Mouse (Mus musculus): ENCODE results near the gene Anp32b. TPM values are rescaled to one million over a fixed set of nuclear protein-coding genes. Genes with fewer than 3 reads are reported as not detected.
A peak's percentile ranks its signal among the peaks of the same experiment; 100 is the strongest.

The Anp32b gene
- total RNA-seq, 2 experiments from 2014 or later = 43.7 to 43.9 TPM

DNA sequence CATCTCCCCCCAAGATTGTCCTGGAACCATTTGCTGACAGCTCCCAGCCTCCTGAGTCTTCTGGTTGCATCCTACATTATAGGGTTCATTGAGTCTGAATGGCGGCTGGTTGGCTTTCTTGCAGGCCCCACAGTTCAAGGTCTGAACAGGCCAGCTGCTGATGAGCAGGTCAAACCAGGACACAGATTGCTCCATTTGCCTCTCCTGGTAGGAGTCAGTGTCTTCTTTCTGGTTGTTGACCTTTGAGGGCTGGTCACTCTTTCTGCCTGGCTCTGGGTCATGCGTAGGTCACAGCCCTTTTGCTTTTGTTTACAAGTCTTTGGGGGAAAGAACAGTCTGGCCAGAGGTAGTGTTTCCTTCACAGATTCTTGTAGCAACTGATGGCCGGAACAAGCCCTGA lies 47.8 kb downstream of the Anp32b start:
- no peak for DNase-seq (ENCODE audit: low spot score in 2 of 2)
- intact Hi-C loops (cut with DNase I) = loop anchor here (5.0 kb wide), 1 partner anchor 159 kb away; no protein-coding TSS in a partner anchor

DNA sequence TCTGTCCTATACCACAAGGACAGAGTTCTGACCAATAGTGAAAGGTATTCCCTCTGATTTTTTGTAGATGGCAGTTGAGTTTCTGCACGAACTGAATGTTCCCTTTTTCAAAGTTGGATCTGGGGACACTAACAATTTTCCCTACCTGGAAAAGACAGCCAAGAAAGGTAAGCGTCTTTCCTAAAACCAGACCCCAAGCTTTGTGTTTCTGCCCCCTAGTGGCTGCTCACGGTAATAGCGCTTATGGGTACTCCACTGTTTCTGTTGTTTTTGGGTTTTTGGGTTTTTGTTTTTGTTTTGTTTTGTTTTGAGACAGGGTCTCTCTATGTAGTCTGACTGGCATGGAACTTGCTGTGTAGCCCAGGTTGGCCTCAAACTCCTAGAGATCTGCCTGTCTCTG lies 48.3 kb downstream of the Anp32b start:
- intact Hi-C loops (cut with DNase I) = loop anchor here (5.0 kb wide), 1 partner anchor 158 kb away; no protein-coding TSS in a partner anchor
- DNase-seq (ENCODE audit: low spot score in 2 of 2) = peak in 1 of 2 experiments; percentile 46

DNA sequence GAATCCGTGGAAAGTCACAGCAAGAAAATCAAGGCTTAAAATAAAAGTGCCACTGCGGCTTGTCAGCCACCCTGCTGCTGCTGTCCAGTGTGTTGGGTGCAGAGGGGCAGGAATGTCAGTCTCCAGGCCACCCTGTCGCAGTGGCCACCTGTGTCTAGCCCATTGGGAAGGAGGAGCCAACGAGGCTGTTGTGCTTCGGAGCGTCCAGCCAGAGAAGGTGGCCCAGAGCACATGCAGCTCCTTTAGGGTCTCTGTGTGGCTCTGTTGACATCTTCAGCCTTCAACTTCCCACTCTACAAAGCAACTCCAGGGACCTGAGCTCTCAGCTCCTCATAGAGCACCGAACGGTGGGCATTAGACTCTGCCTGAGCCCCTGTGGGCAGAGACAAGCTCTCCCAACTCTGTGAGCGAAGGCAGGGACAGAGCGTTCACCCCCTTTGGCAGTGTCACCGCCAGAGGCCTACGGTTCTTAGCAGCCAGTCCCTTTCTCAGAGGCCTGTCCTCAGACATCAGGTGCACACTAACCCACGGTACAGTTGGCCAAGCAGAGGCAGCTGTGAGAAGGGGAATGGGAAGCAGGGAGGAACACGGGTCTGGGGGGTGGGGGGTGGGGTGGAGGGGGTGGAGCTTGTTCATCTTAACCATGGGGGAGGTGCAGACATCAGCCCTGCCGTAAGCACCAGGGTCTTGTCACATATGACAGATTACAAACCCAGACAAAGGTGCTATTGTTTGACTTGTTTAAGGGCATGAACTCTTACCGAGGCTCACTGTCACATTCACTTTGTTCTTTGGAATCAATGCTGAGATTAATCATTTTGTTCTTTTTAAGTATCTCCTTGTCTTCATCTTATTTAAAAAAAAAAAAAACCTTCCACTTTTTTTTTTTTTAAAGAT lies 52.2 kb downstream of the Anp32b start:
- intact Hi-C loops (cut with DNase I) = loop anchor here (10.0 kb wide), 1 partner anchor 552 kb away; the partner anchor contains the start of gene Anks6

DNA sequence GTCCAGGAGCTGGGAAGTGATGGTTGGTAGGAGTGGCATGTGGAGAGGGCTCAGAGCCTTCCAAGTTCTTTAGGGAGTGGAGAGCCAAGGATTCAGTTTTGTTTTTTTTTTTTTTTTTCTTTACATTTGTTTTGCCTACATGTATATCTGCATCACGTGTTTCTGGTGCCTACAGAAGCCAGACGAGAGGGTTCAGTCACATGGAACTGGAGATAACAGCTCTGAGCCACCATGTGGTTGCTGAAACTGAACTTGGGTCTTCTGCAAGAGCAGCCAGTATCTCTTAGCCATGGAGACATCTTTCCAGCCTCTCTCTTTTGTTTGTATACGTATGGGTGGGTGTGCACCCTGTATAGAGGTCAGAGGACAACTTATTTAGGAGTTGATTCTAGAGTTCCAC lies 53.2 kb downstream of the Anp32b start:
- no peak for DNase-seq (ENCODE audit: low spot score in 2 of 2)
- intact Hi-C loops (cut with DNase I) = loop anchor here (10.0 kb wide), 1 partner anchor 551 kb away; the partner anchor contains the start of gene Anks6

More for the DNA sequence above, 52.2 kb downstream of the Anp32b start:
- DNase-seq (ENCODE audit: low spot score in 2 of 2) = no peak

DNA sequence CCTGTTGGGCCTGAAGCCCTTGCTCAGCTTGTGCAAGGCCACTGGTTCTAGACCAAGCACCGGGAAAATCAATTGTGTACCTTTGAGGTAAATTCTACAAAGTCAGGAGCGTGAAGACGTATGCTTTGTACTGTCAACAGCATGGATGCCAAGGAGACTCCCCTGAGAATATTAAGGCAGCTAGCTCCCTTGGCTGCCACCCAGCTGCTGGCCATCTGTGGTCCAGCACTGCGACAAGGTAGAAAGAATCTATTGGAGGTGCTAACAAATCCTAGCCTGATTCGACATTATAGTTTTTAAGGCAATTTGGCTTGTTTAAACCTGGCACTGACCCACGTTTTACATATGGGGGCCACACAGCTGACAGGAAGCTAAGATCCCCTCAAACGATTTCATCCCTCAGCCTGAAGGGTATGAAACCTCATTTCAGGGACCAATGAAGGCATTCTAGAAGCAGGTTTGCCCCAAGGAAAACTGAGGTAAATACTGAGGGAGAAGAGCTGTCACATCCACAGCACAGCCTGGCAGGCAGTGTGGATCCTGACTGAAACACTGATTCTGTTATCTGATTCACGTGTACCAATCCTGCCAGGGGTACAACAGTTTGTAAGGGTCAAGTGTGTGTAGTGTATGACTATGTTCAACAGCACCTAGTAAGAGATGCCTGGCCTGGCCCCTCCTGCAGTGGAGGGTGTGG lies 54.8 kb downstream of the Anp32b start:
- no peak for DNase-seq (ENCODE audit: low spot score in 2 of 2)

DNA sequence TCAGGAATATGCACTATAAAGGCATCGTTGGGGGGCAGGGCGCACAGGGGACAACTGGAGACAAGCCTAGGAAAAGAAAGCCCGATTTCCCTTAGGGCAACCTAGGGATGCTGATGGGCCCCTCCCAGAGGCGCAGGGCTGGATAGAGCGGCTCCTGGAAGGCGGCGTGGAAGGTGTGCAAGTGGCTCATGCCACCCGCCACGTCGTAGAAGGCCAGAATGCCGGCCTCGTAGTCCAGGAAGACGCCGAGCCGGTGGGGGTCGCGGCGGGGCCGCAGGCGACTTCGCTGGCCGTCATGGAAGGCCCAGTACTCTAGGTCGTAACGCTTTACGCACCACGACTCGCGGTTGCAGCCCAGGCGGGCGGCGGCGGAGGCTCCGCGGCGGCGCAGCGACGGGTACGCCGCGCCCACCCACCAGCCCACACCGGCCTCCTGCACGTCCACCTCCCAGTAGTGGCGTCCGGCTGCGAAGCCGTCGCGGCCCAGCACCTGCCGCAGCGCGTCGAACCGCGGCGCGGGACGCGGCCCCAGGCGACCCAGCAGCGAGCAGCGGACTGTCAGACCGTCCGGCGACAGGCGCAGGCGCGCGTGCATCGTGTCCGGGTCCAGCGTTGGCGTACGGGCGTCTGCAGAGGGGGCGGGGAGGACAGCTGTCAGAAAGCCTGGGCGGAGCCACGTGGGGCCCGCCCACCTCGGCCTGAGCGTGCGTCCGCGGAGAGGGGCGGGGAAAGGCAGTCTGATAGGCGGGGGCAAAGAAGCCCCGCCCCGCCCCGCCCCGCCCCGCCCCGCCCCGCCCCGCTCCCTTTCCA lies 56.3 kb downstream of the Anp32b start:
- peak; percentile 94 for DNase-seq (ENCODE audit: low spot score in 2 of 2)
- intact Hi-C loops (cut with DNase I) = loop anchor here (10.0 kb wide), 1 partner anchor 548 kb away; the partner anchor contains the start of gene Anks6

More for the DNA sequence above, 54.8 kb downstream of the Anp32b start:
- intact Hi-C loops (cut with DNase I) = loop anchor here (10.0 kb wide), 1 partner anchor 549 kb away; the partner anchor contains the start of gene Anks6

DNA sequence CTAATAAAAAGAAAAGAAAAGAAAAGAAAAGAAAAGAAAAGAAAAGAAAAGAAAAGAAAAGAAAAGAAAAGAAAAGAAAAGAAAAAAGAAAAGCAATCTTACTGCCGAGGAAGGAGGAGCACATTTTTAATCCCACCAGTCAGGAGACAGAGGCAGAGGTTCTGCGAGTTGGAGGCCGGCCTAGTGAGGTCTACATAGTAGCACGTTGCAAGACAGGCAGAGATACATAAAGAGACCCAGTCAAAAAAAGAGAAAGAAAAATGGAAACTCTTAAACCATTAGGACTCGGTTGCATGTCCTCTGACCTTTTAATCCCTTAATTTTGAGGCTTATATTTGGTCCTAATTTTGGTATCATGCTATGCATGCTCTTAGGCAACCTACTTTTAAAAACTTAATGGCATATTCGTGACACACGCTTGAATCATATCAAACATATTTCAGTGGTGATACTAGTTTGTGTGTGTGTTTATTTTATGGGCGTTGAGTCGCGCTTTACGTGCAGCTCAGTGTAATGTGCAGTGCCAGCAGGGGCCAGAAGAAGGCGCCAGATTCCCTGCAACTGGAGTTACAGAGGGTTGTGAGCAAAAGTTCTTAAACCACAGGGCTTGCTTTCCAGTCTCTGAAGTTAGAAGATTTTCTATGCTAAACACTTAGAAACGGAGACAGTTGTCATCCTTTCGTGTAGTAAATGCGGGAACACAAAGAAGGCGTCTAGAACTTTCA lies 57.2 kb downstream of the Anp32b start:
- intact Hi-C loops (cut with DNase I) = loop anchor here (10.0 kb wide), 1 partner anchor 547 kb away; the partner anchor contains the start of gene Anks6
- DNase-seq (ENCODE audit: low spot score in 2 of 2) = peak; percentile 78 to 88

DNA sequence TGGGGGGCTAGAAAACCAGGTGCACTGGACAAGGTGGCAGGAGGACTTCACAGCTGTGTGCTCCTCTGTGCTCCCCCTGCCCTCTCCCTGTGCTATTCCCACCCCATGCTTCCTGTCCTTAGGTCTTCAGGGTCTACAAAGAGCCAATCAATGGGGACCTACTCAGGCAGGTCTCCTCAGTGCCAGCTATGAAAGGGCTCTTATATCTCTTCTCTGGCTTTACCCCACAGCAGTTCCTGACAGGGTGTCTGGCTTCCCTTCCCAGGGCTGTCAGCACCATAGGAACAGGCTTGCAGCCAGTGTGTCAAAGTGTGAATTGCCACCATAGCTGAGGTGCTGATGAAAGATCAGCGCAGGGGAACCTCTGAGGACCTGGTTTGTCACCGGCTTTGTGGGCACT lies 69.8 kb downstream of the Anp32b start:
- intact Hi-C loops (cut with DNase I) = no loop called here
- no peak for DNase-seq (ENCODE audit: low spot score in 2 of 2)

DNA sequence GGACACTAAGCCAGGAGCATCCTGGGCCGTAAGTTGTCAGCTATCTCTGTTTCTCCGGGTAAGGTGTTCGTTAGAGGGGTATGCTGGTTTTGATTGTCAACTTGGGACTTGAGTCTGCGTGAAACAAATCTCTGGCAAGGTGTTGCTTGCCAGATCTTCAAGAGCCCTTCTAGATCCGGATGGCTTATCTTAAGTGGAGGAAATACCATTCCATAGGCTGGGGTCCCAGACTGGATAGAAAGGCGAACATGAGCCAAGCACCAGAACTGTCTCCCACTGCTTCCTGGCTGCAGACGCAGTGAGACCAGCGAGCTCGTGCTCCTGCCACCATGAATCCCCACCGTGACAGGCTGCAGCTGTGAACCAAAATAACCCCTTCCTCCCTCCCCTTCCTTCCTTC lies 70.8 kb downstream of the Anp32b start:
- intact Hi-C loops (cut with DNase I) = no loop called here
- no peak for DNase-seq (ENCODE audit: low spot score in 2 of 2)

Other genes with a start within 250 kb of the Anp32b start
- not detected for gene Foxe1, start 107.3 kb upstream of the Anp32b start, total RNA-seq (2021)
- gene Trmo, start 61.5 kb upstream of the Anp32b start, total RNA-seq (2021) = 1 to 10 TPM; 3.2 to 3.7 TPM
- not detected for gene Hemgn, start 37.4 kb upstream of the Anp32b start, total RNA-seq (2021)
- gene Nans, start 38.3 kb downstream of the Anp32b start, total RNA-seq (2021) = 10 to 100 TPM; 20.8 to 24.5 TPM
- gene Trim14, start 85.2 kb downstream of the Anp32b start, total RNA-seq (2021) = 1 to 10 TPM in 1 of 2 experiments, under 1 TPM in 1; 0.47 to 1.5 TPM
- 10 to 100 TPM; 34.1 to 37.3 TPM for gene Coro2a, start 151.3 kb downstream of the Anp32b start, total RNA-seq (2021)
- gene Tbc1d2, start 199.3 kb downstream of the Anp32b start, total RNA-seq (2021) = 1 to 10 TPM; 2.7 to 2.9 TPM